Mouse (Mus musculus) stomach, postnatal 0 days (tissue): ENCODE measurements around the gene Prickle2.

Source experiments
- CTCF ChIP-seq: IDR thresholded peaks from 2 replicates; pipeline ENCODE4 v1.5.1; 2016; ENCODE audit warnings: antibody characterized with exemption, low read depth, mild to moderate bottlenecking, moderate library complexity
- EP300 ChIP-seq: optimal IDR thresholded peaks from 2 replicates; pipeline ENCODE3; 2016; ENCODE audit warnings: antibody characterized with exemption

DNA sequence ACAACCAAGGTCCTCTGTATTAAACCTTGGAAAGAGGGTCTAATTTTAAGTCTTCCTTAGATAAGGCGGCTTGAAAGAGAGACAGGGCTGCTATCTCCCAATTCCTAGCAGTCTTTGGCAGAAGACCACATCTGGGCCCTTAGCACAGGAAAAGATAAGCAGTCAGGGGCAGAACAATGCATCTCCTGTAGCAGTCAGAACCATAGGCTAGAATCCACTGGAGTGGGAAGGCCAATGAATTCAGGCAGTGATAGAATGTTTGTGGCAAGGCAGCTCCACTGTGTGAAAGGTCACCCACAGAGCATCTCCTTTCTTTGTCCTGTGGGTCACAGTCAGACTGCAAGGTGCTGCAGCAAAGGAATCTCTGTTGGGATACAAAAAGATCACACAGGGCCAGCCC lies 240.3 kb downstream of the Prickle2 start:
- TF ChIP-seq CTCF (no peak), EP300 (no peak)
